Mouse (Mus musculus) embryonic facial prominence, embryonic 13.5 days (tissue): ENCODE measurements around the gene Urm1. TPM values are rescaled to one million over a fixed set of nuclear protein-coding genes. Genes with fewer than 3 reads are reported as not detected.
A peak's percentile ranks its signal among the peaks of the same experiment; 100 is the strongest.
"Not testable (repeated sequence)": the region's sequence is repeated elsewhere in the genome, so short reads cannot be mapped to it uniquely, and the experiment has no call there.

Experiments used
- ATAC-seq: fragments of 200-750 bp; cut with Nextera tagmentation; 2 replicates; pipeline ENCODE4 v1.8.0; 2017; ENCODE audit warnings: low read depth; ENCODE audit not compliant: insufficient number of reproducible peaks, insufficient read depth, low FRiP score, low TSS enrichment
- H3K27ac ChIP-seq: fragments of 300-500 bp; sonication (generic); 2 replicates; pipeline ENCODE4 v1.5.1; 2015; ENCODE audit warnings: moderate library complexity, mild to moderate bottlenecking, inconsistent platforms
- H3K27me3 ChIP-seq: fragments of 300-500 bp; sonication (generic); 2 replicates; pipeline ENCODE4 v1.6.1; 2015; ENCODE audit warnings: mild to moderate bottlenecking, inconsistent platforms
- H3K36me3 ChIP-seq: fragments of 300-500 bp; sonication (generic); 2 replicates; pipeline ENCODE4 v1.6.1; 2015; ENCODE audit warnings: mild to moderate bottlenecking, inconsistent platforms
- H3K4me1 ChIP-seq: fragments of 300-500 bp; sonication (generic); 2 replicates; pipeline ENCODE4 v1.6.1; 2015; ENCODE audit warnings: inconsistent platforms
- H3K4me2 ChIP-seq: fragments of 300-500 bp; sonication (generic); 2 replicates; pipeline ENCODE4 v1.6.1; 2015; ENCODE audit warnings: moderate library complexity, mild to moderate bottlenecking, inconsistent platforms
- H3K4me3 ChIP-seq: fragments of 300-500 bp; sonication (generic); 2 replicates; pipeline ENCODE4 v1.5.1; 2015; ENCODE audit warnings: mild to moderate bottlenecking, inconsistent platforms
- H3K9ac ChIP-seq: fragments of 300-500 bp; sonication (generic); 2 replicates; pipeline ENCODE4 v1.6.1; 2015; ENCODE audit warnings: mild to moderate bottlenecking, inconsistent platforms
- H3K9me3 ChIP-seq: fragments of 300-500 bp; sonication (generic); 2 replicates; pipeline ENCODE4 v1.6.1; 2016; ENCODE audit warnings: inconsistent platforms
- WGBS: fragments of 180-500 bp; shearing (Covaris S2); methylation state at CpG from one replicate; pipeline ENCODE4 v1.1.7; 2015; ENCODE audit warnings: mixed read lengths; 5-methylcytosine and 5-hydroxymethylcytosine counted together
- microRNA-seq: library from miRNA; unstranded; fragments of <30 nt; microRNA quantifications from one replicate; pipeline ENCODE4, GENCODE M21; 2016
- polyA plus RNA-seq: library from polyadenylated mRNA; unstranded; fragments of >200 nt; fragmentation: Nextera tagmentation; extraction: Ambion mirVana; gene quantifications from 2 replicates; pipeline ENCODE4 v1.2.1, GENCODE M21; 2015

The Urm1 gene
- polyA plus RNA-seq, 1 experiment from 2014 or later: 23.4 TPM

GRCm38 (mm10) chr2:29878061-29878460, 58.2 kb downstream of the Urm1 start:
- H3K36me3 ChIP-seq: peaks cover 36% of the 10 kb centered on the region
- ATAC-seq: no peak
- WGBS: 78% methylated on average over 4 of the region's 4 CpGs
- no peaks in the 10 kb centered on the region for H3K4me1 ChIP-seq
- H3K9me3 ChIP-seq: no peaks in the 10 kb centered on the region
- H3K9ac ChIP-seq: no peak overlapping the region
- H3K4me2 ChIP-seq: no peak overlapping the region
- no peaks in the 10 kb centered on the region for H3K27me3 ChIP-seq
- H3K27ac ChIP-seq: no peak overlapping the region
- no peak overlapping the region for H3K4me3 ChIP-seq

DNA sequence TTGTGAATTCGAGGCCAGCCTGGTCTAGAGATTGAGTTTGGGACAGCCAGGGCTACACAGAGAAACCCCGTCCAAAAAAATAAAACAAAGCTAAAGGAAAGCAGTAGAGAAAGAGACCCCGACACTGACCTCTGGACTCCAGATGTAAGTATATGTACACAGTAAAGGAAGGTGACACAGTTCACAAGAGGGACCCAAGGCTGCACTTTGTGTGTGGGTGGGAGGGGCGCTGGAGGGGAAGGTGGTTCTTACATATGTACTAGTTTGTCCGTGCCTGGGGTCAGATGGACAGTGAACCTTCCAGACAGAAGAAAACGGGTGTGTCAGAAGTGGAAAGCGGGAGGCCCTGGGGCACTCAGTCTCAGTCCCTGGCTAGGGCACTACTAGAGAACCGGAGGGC, 59.3 kb downstream of the Urm1 start:
- no peak overlapping the region for H3K27ac ChIP-seq
- peaks cover 32% of the 10 kb centered on the region for H3K36me3 ChIP-seq
- 68% methylated on average over 8 of the region's 8 CpGs for WGBS

GRCm38 (mm10) chr2:29879964-29880830, 60.3 kb downstream of the Urm1 start:
- no peaks in the 10 kb centered on the region for H3K9me3 ChIP-seq
- no peaks in the 10 kb centered on the region for H3K4me1 ChIP-seq
- H3K27me3 ChIP-seq: no peaks in the 10 kb centered on the region
- no peak overlapping the region for H3K27ac ChIP-seq
- no peak overlapping the region for H3K4me2 ChIP-seq
- H3K9ac ChIP-seq: 0 out of 2 replicates have a peak overlapping the region, but pooled peaks have one; percentile 27
- peaks cover 32% of the 10 kb centered on the region for H3K36me3 ChIP-seq
- 79% methylated on average over 17 of the region's 17 CpGs for WGBS
- H3K4me3 ChIP-seq: no peak overlapping the region
- ATAC-seq: no peak

More for the DNA sequence above, 59.3 kb downstream of the Urm1 start:
- no peaks in the 10 kb centered on the region for H3K4me1 ChIP-seq
- no peaks in the 10 kb centered on the region for H3K27me3 ChIP-seq
- ATAC-seq: no peak
- no peak overlapping the region for H3K4me3 ChIP-seq
- no peaks in the 10 kb centered on the region for H3K9me3 ChIP-seq
- H3K9ac ChIP-seq: no peak overlapping the region
- no peak overlapping the region for H3K4me2 ChIP-seq

DNA sequence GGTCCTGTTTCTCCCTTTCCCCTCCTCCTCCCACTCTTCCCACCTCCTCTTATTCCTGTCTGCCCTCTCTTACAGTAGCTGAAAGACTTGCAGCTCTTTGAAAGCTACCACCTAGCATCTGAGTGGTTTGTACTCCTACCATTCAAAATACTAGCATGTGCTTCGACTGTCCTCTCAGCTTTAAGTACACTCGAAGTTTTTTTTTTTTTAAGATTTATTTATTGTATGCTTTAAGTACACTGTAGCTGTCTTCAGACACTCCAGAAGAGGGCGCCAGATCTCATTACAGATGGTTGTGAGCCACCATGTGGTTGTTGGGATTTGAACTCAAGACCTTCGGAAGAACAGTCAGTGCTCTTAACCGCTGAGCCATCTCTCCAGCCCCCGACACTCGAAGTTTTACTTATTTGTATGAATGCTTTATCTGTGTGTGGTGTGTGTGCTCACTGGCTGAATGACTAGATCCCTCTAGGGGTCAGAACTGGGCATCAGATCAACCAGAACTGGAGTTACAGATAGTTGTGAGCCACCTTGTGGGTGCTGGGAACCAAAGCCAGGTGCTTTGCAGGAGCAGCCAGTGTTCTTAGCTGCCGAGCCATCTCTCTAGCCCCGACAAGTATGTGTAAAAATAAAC, 66.9 kb downstream of the Urm1 start:
- not testable (repeated sequence) for ATAC-seq
- WGBS: 84% methylated on average over 9 of the region's 9 CpGs

DNA sequence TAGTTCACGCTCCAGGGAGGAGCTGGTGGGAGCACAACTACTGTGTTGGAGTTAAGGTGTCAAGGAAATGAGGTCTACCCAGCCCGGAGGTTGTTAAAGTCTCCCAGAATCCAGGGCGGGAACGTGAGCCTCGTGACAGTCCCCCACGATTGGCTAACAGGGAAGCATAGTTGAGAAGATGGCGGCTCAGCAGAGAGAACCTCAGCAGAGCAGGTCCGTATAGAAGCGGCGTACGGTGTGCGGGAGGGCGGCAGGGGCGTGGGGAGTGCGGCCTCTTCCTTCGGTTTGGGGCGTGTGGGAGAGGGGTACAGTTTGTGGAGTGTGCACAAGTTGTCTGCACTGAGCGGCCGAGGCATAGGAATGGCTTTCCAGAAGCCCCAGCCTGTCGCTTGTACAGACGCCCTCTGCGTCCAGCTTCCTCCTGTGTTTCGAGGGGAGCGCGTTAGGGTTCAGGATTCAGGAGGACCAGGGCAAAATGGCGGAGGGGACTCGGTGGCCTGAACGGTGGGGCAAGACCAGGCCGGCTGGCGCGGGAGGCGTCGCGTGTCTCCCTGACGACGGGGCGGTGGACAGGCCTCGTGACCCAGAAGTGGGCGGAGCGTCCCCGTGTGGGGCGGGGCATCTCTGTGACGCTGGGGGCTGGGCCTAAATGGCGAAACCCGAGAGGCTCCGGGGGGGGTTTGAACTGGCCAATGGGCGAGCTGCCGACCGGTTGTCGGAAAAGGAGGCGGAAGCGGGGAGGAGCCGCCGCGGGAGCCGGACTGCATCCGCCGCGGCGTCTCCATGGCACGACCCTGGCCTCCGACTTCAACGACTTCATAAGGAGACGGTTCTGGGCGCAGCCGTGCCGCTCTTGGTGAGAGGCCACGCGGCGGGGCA, 69.4 kb downstream of the Urm1 start, which contains the start of gene Odf2:
Odf2 (plus strand) TSS at position 156 of the 879 bp plus-strand sequence.
- peak; percentile 88 for ATAC-seq
- Histone ChIP-seq H3K36me3 (peaks cover 27% of the 10 kb centered on the region), H3K4me2 (peak within 1 kb of the TSS; percentile 84), H3K4me3 (peak within 1 kb of the TSS; percentile 99), H3K9me3 (no peaks in the 10 kb centered on the region), H3K9ac (peak within 1 kb of the TSS; percentile 95), H3K4me1 (peaks cover 16% of the 10 kb centered on the region), H3K27me3 (0 out of 2 replicates have a peak, but pooled peaks cover 3% of the 10 kb centered on the region), H3K27ac (peak within 1 kb of the TSS; percentile 90)
- under 1% methylated on average over 70 of the region's 70 CpGs for WGBS

More for the DNA sequence above, 66.9 kb downstream of the Urm1 start:
- H3K27ac ChIP-seq, H3K4me3 ChIP-seq, H3K27me3 ChIP-seq, H3K9me3 ChIP-seq, H3K4me2 ChIP-seq, H3K9ac ChIP-seq, H3K36me3 ChIP-seq: not testable (repeated sequence)
- peaks cover 16% of the 10 kb centered on the region for H3K4me1 ChIP-seq

DNA sequence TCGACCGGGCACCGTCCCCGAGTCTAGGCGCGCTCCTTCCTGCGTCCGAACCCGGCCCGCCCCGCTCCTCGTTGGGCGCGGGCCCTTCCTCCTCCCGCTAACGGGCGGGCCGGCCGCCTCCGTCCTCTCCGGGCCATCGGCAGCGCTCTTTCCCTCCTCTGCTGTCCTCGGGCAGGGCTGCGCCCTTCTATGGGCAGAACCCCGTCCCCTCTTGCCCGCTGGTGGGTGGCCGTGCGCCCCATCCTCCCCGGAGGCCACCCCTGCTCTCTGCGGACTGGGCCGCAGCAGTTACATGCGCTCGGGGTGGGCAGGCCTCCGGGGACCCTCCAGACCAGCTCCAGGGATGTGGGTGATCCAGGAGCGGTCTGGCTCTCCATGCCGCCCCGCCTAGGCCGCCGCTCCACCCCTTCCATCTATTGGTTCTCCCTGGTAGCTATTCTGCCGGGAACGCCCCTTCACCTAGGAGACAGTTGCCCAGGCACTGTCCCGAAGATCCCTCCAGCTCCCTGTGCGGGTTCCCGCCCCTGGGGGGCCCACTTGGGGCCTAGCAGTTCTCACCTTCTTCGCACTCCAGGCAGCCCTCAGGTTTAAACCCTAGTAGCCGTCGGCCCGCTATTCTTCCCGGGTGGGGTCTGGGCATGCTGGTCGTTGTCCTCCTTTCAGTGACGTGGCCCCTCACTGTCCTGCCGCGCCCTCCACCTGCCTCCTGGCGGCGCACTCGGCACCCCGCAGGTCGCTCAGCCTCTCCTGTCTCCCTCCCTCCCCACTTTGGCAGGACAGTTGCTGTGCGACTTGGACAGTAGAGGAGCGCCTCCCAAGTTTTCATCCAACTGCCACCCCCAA, 70.3 kb downstream of the Urm1 start:
- ATAC-seq: peak; percentile 86
- 0 out of 2 replicates have a peak, but pooled peaks cover 3% of the 10 kb centered on the region for H3K27me3 ChIP-seq
- H3K27ac ChIP-seq: peak overlapping the region; percentile 90
- peak overlapping the region; percentile 84 for H3K4me2 ChIP-seq
- under 1% methylated on average over 58 of the region's 61 CpGs for WGBS
- H3K36me3 ChIP-seq: peaks cover 36% of the 10 kb centered on the region
- H3K9me3 ChIP-seq: no peaks in the 10 kb centered on the region
- H3K9ac ChIP-seq: peak overlapping the region; percentile 95
- H3K4me1 ChIP-seq: peaks cover 16% of the 10 kb centered on the region
- peak overlapping the region; percentile 99 for H3K4me3 ChIP-seq

DNA sequence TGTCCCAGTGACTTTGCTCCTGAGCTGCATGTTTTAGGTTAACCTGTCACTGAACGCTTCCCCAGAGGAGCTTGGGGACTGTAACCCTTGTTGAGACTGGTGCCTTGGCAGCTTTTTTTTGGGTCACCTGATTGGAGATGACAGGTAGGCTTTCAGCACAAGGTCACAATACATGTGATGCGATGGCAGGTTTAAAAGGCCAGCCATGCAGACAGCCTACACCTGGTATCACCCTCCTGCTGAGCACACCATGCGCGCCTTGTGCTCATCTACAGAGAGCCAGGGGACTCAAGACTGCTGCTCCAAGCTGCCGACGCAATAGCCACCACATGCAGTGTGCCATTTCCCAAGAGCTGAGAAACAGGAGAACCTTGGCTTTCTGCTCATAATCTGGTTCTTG, 71.9 kb downstream of the Urm1 start:
- no peak overlapping the region for H3K27ac ChIP-seq
- WGBS: 93% methylated on average over 6 of the region's 6 CpGs
- no peak overlapping the region for H3K4me2 ChIP-seq
- no peaks in the 10 kb centered on the region for H3K9me3 ChIP-seq
- no peak overlapping the region for H3K9ac ChIP-seq
- no peak overlapping the region for H3K4me3 ChIP-seq
- no peaks in the 10 kb centered on the region for H3K27me3 ChIP-seq
- peaks cover 50% of the 10 kb centered on the region for H3K36me3 ChIP-seq
- no peak for ATAC-seq
- peaks cover 16% of the 10 kb centered on the region for H3K4me1 ChIP-seq

Small RNA genes lying within 50 kb of the gene (microRNA-seq; reads per million reads assigned to microRNA genes)
- gene Mir219a-2 (not detected), gene Mir219b (not detected)

Other genes with a start within 250 kb of the Urm1 start
- gene Rapgef1, start 200.4 kb upstream of the Urm1 start, polyA plus RNA-seq: 14.4 and 15.0 TPM in 2 replicates
- gene Gm13420, start 68.4 kb upstream of the Urm1 start, polyA plus RNA-seq: not detected in 2 replicates
- gene Gm13547, start 60.8 kb upstream of the Urm1 start, polyA plus RNA-seq: 0.81 TPM in 1 of 2 replicates, not detected in the other
- gene Coq4, start 32.6 kb upstream of the Urm1 start, polyA plus RNA-seq: 31.1 and 31.7 TPM in 2 replicates
- 43.4 and 49.4 TPM in 2 replicates for gene Trub2, start 31.6 kb upstream of the Urm1 start, polyA plus RNA-seq
- 16.7 and 17.0 TPM in 2 replicates for gene Slc27a4, start 17.4 kb upstream of the Urm1 start, polyA plus RNA-seq
- 29.6 and 29.7 TPM in 2 replicates for gene Cercam, start 49.1 kb downstream of the Urm1 start, polyA plus RNA-seq
- gene Odf2, start 69.1 kb downstream of the Urm1 start, polyA plus RNA-seq: 79.8 and 85.3 TPM in 2 replicates
- gene Gle1, start 115.4 kb downstream of the Urm1 start, polyA plus RNA-seq: 70.1 and 76.8 TPM in 2 replicates
- gene Sptan1, start 145.5 kb downstream of the Urm1 start, polyA plus RNA-seq: 74.3 and 78.3 TPM in 2 replicates
- 46.5 and 46.9 TPM in 2 replicates for gene Wdr34, start 228.8 kb downstream of the Urm1 start, polyA plus RNA-seq
- gene Set, start 237.3 kb downstream of the Urm1 start, polyA plus RNA-seq: 538 and 545 TPM in 2 replicates